Mouse (Mus musculus) cerebellum, adult 2 months (tissue): Measurements from ENCODE around the gene Lrrc14b. TPM values are rescaled to one million over a fixed set of nuclear protein-coding genes. Genes with fewer than 3 reads are reported as not detected.
A peak's percentile ranks its signal among the peaks of the same experiment; 100 is the strongest.

ENCODE experiments used
- DNase-seq, 2 experiments: peaks; one replicate each; pipeline ENCODE4 v3.0.0; 2021
- H3K27ac ChIP-seq: fragments of 200-500 bp; 2 replicates; pipeline ENCODE4 v1.5.1; 2012; ENCODE audit warnings: low read length, control low read depth, inconsistent platforms; ENCODE audit not compliant: insufficient read depth
- H3K27me3 ChIP-seq: fragments of 200-500 bp; 2 replicates; pipeline ENCODE4 v1.6.1; 2012; ENCODE audit warnings: inconsistent platforms, mild to moderate bottlenecking, low read length, moderate library complexity; ENCODE audit not compliant: control insufficient read depth, insufficient read depth
- H3K4me1 ChIP-seq: fragments of 200-500 bp; 2 replicates; pipeline ENCODE4 v1.6.1; 2011; ENCODE audit warnings: low read length; ENCODE audit not compliant: control insufficient read depth, insufficient read depth
- H3K4me3 ChIP-seq: fragments of 200-500 bp; replicated peaks from 2 replicates; pipeline ENCODE3; 2011; ENCODE audit warnings: mild to moderate bottlenecking, low read depth, low read length, control low read depth; ENCODE audit not compliant: insufficient read depth
- CTCF ChIP-seq: fragments of 200-500 bp; IDR thresholded peaks from 2 replicates; pipeline ENCODE4 v1.5.1; 2011; ENCODE audit warnings: low read depth, mild to moderate bottlenecking, control low read depth, low read length, moderate library complexity, borderline replicate concordance; ENCODE audit not compliant: insufficient read depth
- POLR2A ChIP-seq: fragments of 200-500 bp; IDR thresholded peaks from 2 replicates; pipeline ENCODE4 v1.6.1; 2011; ENCODE audit warnings: low read length, control low read depth, borderline replicate concordance; ENCODE audit not compliant: insufficient read depth
- WGBS: fragments of 180-500 bp; shearing (Covaris S2); methylation state at CpG from one replicate; pipeline ENCODE4 v1.1.7; 2018; 5-methylcytosine and 5-hydroxymethylcytosine counted together
- polyA plus RNA-seq: library from polyadenylated mRNA; depleted of rRNA; stranded (reverse); fragments of >200 nt; gene quantifications from 2 replicates; pipeline ENCODE4 v1.2.3, GENCODE M21; 2012; rRNA removed

Gene Lrrc14b
- polyA plus RNA-seq, 1 experiment = 0.43 TPM

- Histone ChIP-seq H3K27ac (peak within 1 kb of the TSS; percentile 23; the same call in 1 of the 2 replicates), H3K27me3 (no peaks in the 10 kb centered on the region), H3K4me3 (peak within 1 kb of the TSS; percentile 79), H3K4me1 (no peaks in the 10 kb centered on the region)
- TF ChIP-seq POLR2A (peak; percentile 52; the same call in 1 of the 2 replicates), CTCF (no peak)
- WGBS = under 1% methylated on average over 36 of the region's 36 CpGs
- peak; percentile 88 to 94 for DNase-seq
These were observed 46.5 kb downstream of the Lrrc14b start, which contains the start of gene Pdcd6 for GRCm38 (mm10) chr13:74317170-74317849. Pdcd6 (minus strand) TSS chr13:74317580.

GRCm38 (mm10) chr13:74316789-74317169, 47.0 kb downstream of the Lrrc14b start:
- TF ChIP-seq CTCF (no peak), POLR2A (no peak)
- DNase-seq = no peak
- no peaks in the 10 kb centered on the region for H3K4me1 ChIP-seq
- H3K4me3 ChIP-seq = peak overlapping the region; percentile 79
- peak overlapping the region; percentile 23; the same call in 1 of the 2 replicates for H3K27ac ChIP-seq
- H3K27me3 ChIP-seq = no peaks in the 10 kb centered on the region
- WGBS = 2% methylated on average over 15 of the region's 15 CpGs

- 23% methylated on average over 4 of the region's 4 CpGs for WGBS
- Histone ChIP-seq H3K4me1 (no peaks in the 10 kb centered on the region), H3K4me3 (peak overlapping the region; percentile 79), H3K27me3 (no peaks in the 10 kb centered on the region), H3K27ac (no peak overlapping the region)
- no peak for DNase-seq
- TF ChIP-seq POLR2A = no peak
- TF ChIP-seq CTCF = no peak
These were observed 47.4 kb downstream of the Lrrc14b start for GRCm38 (mm10) chr13:74316386-74316785.

- H3K4me3 ChIP-seq = no peak overlapping the region
- no peak for DNase-seq
- TF ChIP-seq CTCF = no peak
- no peak for TF ChIP-seq POLR2A
- no peaks in the 10 kb centered on the region for H3K27me3 ChIP-seq
- WGBS = 98% methylated on average over 3 of the region's 3 CpGs
- no peaks in the 10 kb centered on the region for H3K4me1 ChIP-seq
- H3K27ac ChIP-seq = no peak overlapping the region
These were observed 49.2 kb downstream of the Lrrc14b start for GRCm38 (mm10) chr13:74314616-74315015.

Other genes with a start within 250 kb of the Lrrc14b start
- 7.4 and 10.9 TPM in 2 replicates for gene Slc9a3, start 242.5 kb downstream of the Lrrc14b start, polyA plus RNA-seq
- 58.6 and 61.7 TPM in 2 replicates for gene Exoc3, start 155.3 kb downstream of the Lrrc14b start, polyA plus RNA-seq
- 0.18 and 0.25 TPM in 2 replicates for gene Ahrr, start 71.7 kb downstream of the Lrrc14b start, polyA plus RNA-seq
- 144 and 153 TPM in 2 replicates for gene Pdcd6, start 46.4 kb downstream of the Lrrc14b start, polyA plus RNA-seq
- gene Sdha, start 13.7 kb downstream of the Lrrc14b start, polyA plus RNA-seq = 411 and 417 TPM in 2 replicates
- gene Ccdc127, start 13.7 kb downstream of the Lrrc14b start, polyA plus RNA-seq = 36.9 and 41.1 TPM in 2 replicates
- gene Zfp72, start 26.8 kb upstream of the Lrrc14b start, polyA plus RNA-seq = 2.0 and 2.4 TPM in 2 replicates
- 20.5 and 21.7 TPM in 2 replicates for gene Ftl1-ps1, start 35.7 kb upstream of the Lrrc14b start, polyA plus RNA-seq
- gene Zfp825, start 130.0 kb upstream of the Lrrc14b start, polyA plus RNA-seq = 8.6 and 8.8 TPM in 2 replicates